In genomic region chr15:84218783-84219271, GRCm38 (mm10) we compare ENCODE assay signal across 7 mouse cellular contexts. TPM values are rescaled to one million over a fixed set of nuclear protein-coding genes. Genes with fewer than 3 reads are reported as not detected.
DNase-seq lines count a peak whose midpoint lies in the region; ATAC-seq and TF ChIP-seq lines count a peak whose summit lies in the region.

No protein-coding gene starts in this region.

- no peak for TF ChIP-seq POLR2A in heart, adult 2 months (IDR thresholded peaks at IDR 0.05; ENCODE audit: insufficient read depth, low read depth, low read length)

- intact Hi-C loops in heart, adult 2 months (cut with DNase I) = no loop called here

- peak; percentile 38 for DNase-seq in retina, postnatal 1 day
- DNase-seq in retina, embryonic 14.5 days (ENCODE audit: low spot score) = no peak
- DNase-seq in heart, adult 2 months = peak in 1 of 2 experiments; percentile 48
- DNase-seq in limb, embryonic 10.5 days (ENCODE audit: low spot score) = peak; percentile 83

- WGBS in heart, adult 2 months = 12% methylated on average over 9 of the region's 9 CpGs
- WGBS in limb, embryonic 10.5 days = 16% methylated on average over 9 of the region's 9 CpGs
- WGBS in stomach, embryonic 14.5 days = 9% methylated on average over 9 of the region's 9 CpGs

- TF ChIP-seq EP300 in heart, adult 2 months (IDR thresholded peaks at IDR 0.05; ENCODE audit: insufficient read depth, low read depth, low read length) = no peak

- no peak overlapping the region for H3K4me3 ChIP-seq in heart, adult 2 months
- H3K4me3 ChIP-seq in limb, embryonic 10.5 days = no peak overlapping the region
- H3K4me3 ChIP-seq in stomach, embryonic 14.5 days (ENCODE audit: low read depth, low read length) = no peak overlapping the region

- no peaks in the 10 kb centered on the region for H3K9me3 ChIP-seq in limb, embryonic 10.5 days (replicated peaks)
- no peaks in the 10 kb centered on the region for H3K9me3 ChIP-seq in stomach, embryonic 14.5 days (ENCODE audit: control insufficient read depth, low read depth, low read length)

- no peak overlapping the region; the same call in 1 of the 2 replicates for H3K4me2 ChIP-seq in stomach, embryonic 14.5 days (replicated peaks; ENCODE audit: low read depth, low read length)

- peak overlapping the region; percentile 57 for H3K27ac ChIP-seq in heart, adult 2 months
- H3K27ac ChIP-seq in limb, embryonic 10.5 days = peak overlapping the region; percentile 84
- H3K27ac ChIP-seq in stomach, embryonic 14.5 days (ENCODE audit: low read length) = peak overlapping the region; percentile 29; the same call in 1 of the 2 replicates

- TF ChIP-seq CTCF in heart, adult 2 months (IDR thresholded peaks at IDR 0.05) = no peak

- H3K27me3 ChIP-seq in heart, adult 2 months (ENCODE audit: control insufficient read depth, insufficient read depth, low read length) = no peaks in the 10 kb centered on the region
- H3K27me3 ChIP-seq in limb, embryonic 10.5 days (ENCODE audit: low read depth, poor library complexity, severe bottlenecking) = no peaks in the 10 kb centered on the region
- no peaks in the 10 kb centered on the region for H3K27me3 ChIP-seq in stomach, embryonic 14.5 days (ENCODE audit: control insufficient read depth, insufficient read depth, low read length)

- peaks cover 12% of the 10 kb centered on the region for H3K4me1 ChIP-seq in heart, adult 2 months (ENCODE audit: control insufficient read depth, insufficient read depth, low read length)
- H3K4me1 ChIP-seq in limb, embryonic 10.5 days = peaks cover 80% of the 10 kb centered on the region
- peaks cover 7% of the 10 kb centered on the region; the same call in 1 of the 2 replicates for H3K4me1 ChIP-seq in stomach, embryonic 14.5 days (ENCODE audit: control insufficient read depth, insufficient read depth, low read length)

- no peaks in the 10 kb centered on the region for H3K79me2 ChIP-seq in heart, adult 2 months (replicated peaks; ENCODE audit: control insufficient read depth, insufficient read depth, low read length)

- no peaks in the 10 kb centered on the region for H3K36me3 ChIP-seq in heart, adult 2 months (ENCODE audit: control insufficient read depth, insufficient read depth, low read length)
- peaks cover 13% of the 10 kb centered on the region for H3K36me3 ChIP-seq in limb, embryonic 10.5 days
- peaks cover 6% of the 10 kb centered on the region; the same call in 1 of the 2 replicates for H3K36me3 ChIP-seq in stomach, embryonic 14.5 days (ENCODE audit: control insufficient read depth, insufficient read depth, low read length)

- ATAC-seq in stomach, embryonic 14.5 days (ENCODE audit: insufficient number of reproducible peaks, insufficient read depth, low FRiP score, low read depth) = no peak
- ATAC-seq in CD4-positive, CD25-positive, alpha-beta regulatory T cell, adult 4 months = no peak
- ATAC-seq in inflammation-experienced regulatory T-cells, adult 6 months = no peak

- no peak overlapping the region for H3K9ac ChIP-seq in heart, adult 2 months (ENCODE audit: low read depth, low read length)
- H3K9ac ChIP-seq in stomach, embryonic 14.5 days (replicated peaks; ENCODE audit: low read depth, low read length) = no peak overlapping the region

RNA-seq across cellular contexts. Expression of gene Parvb, which starts 13.0 kb away (rescaled TPM):
- 100 to 1,000 TPM in 1 of 2 experiments, 10 to 100 TPM in 1; 99.4 to 116 TPM for total RNA-seq in heart, adult 2 months (2021)
- 58.5 and 61.6 TPM in 2 replicates for polyA plus RNA-seq in heart, adult 2 months (2012; rRNA removed)
- 9.0 and 11.0 TPM in 2 replicates for polyA plus RNA-seq in limb, embryonic 10.5 days (2016; fragmentation: Nextera tagmentation; extraction: Ambion mirVana)
- 4.1 and 4.4 TPM in 2 replicates for polyA plus RNA-seq in stomach, embryonic 14.5 days (2014; fragmentation: Nextera tagmentation; extraction: Ambion mirVana)
- 1 to 10 TPM in 1 of 2 experiments, not detected in 1; 2.4 TPM for polyA plus RNA-seq in CD4-positive, CD25-positive, alpha-beta regulatory T cell, adult 4 months (2017; shearing (Covaris generic))
- 1 to 10 TPM in 1 of 3 experiments, under 1 TPM in 1, not detected in 1; 0.89 to 2.1 TPM for polyA plus RNA-seq in inflammation-experienced regulatory T-cells, adult 6 months (2017; shearing (Covaris generic))

RNA-seq across cellular contexts. Expression of gene Samm50, which starts 26.8 kb away (rescaled TPM):
- total RNA-seq in heart, adult 2 months (2021) = 100 to 1,000 TPM; 258 to 289 TPM
- polyA plus RNA-seq in heart, adult 2 months (2012; rRNA removed) = 27.8 and 36.6 TPM in 2 replicates
- 117 and 118 TPM in 2 replicates for polyA plus RNA-seq in limb, embryonic 10.5 days (2016; fragmentation: Nextera tagmentation; extraction: Ambion mirVana)
- 51.6 and 67.7 TPM in 2 replicates for polyA plus RNA-seq in stomach, embryonic 14.5 days (2014; fragmentation: Nextera tagmentation; extraction: Ambion mirVana)
- polyA plus RNA-seq in CD4-positive, CD25-positive, alpha-beta regulatory T cell, adult 4 months (2017; shearing (Covaris generic)) = 10 to 100 TPM; 44.3 to 56.1 TPM
- polyA plus RNA-seq in inflammation-experienced regulatory T-cells, adult 6 months (2017; shearing (Covaris generic)) = 10 to 100 TPM; 31.9 to 49.9 (median 46.9) TPM

RNA-seq across cellular contexts. Expression of gene Pnpla3, which starts 51.2 kb away (rescaled TPM):
- total RNA-seq in heart, adult 2 months (2021) = 1 to 10 TPM; 1.1 to 3.8 TPM
- polyA plus RNA-seq in heart, adult 2 months (2012; rRNA removed) = 26.2 and 30.1 TPM in 2 replicates
- 0.10 and 0.19 TPM in 2 replicates for polyA plus RNA-seq in limb, embryonic 10.5 days (2016; fragmentation: Nextera tagmentation; extraction: Ambion mirVana)
- polyA plus RNA-seq in stomach, embryonic 14.5 days (2014; fragmentation: Nextera tagmentation; extraction: Ambion mirVana) = 0.51 and 0.70 TPM in 2 replicates
- 1 to 10 TPM in 1 of 2 experiments, not detected in 1; 1.9 TPM for polyA plus RNA-seq in CD4-positive, CD25-positive, alpha-beta regulatory T cell, adult 4 months (2017; shearing (Covaris generic))
- polyA plus RNA-seq in inflammation-experienced regulatory T-cells, adult 6 months (2017; shearing (Covaris generic)) = under 1 TPM in 1 of 3 experiments, not detected in 2; 0.61 TPM

Comparison
In these comparisons a context has a peak if more than half of its experiments do, and no peak if none do; other contexts are left out.
1. H3K27ac ChIP-seq: peak in every context shown above with its lines; median percentile 84 in limb, embryonic 10.5 days; 57 in heart, adult 2 months; 29 in stomach, embryonic 14.5 days.